Mouse (Mus musculus): Measurements from ENCODE around the gene Tsen54.

The Tsen54 gene

GRCm38 (mm10) chr11:115859143-115859945 is 44.8 kb downstream of the Tsen54 start:
- peak; percentile 89 to 91 for DNase-seq (ENCODE audit: low spot score in 2 of 2)

GRCm38 (mm10) chr11:115863895-115864294 is 49.4 kb downstream of the Tsen54 start:
- no peak for DNase-seq (ENCODE audit: low spot score in 2 of 2)

GRCm38 (mm10) chr11:115869393-115869792 is 54.9 kb downstream of the Tsen54 start:
- DNase-seq (ENCODE audit: low spot score in 2 of 2) = no peak

- DNase-seq (ENCODE audit: low spot score in 2 of 2) = no peak
Measured at GRCm38 (mm10) chr11:115872437-115872836, 57.9 kb downstream of the Tsen54 start.
